Mouse (Mus musculus): ENCODE measurements around the gene Als2.

GRCm38 (mm10) chr1:59142809-59143208 lies 94.2 kb downstream of the Als2 start:
- peak; percentile 86 for TF ChIP-seq CTCF (IDR thresholded peaks at IDR 0.05)
- no peak for TF ChIP-seq POLR2A (IDR thresholded peaks at IDR 0.05; ENCODE audit: insufficient read depth, low read depth, low read length)
- no peak for TF ChIP-seq EP300 (IDR thresholded peaks at IDR 0.05; ENCODE audit: insufficient read depth, low read depth, low read length)

All from heart, adult 2 months (tissue).